Mouse (Mus musculus) thymus, adult 2 months (tissue): ENCODE data around the gene Abca6.

ENCODE experiments used
- CTCF ChIP-seq: fragments of 200-500 bp; IDR thresholded peaks from 2 replicates; pipeline ENCODE4 v1.5.1; 2012; ENCODE audit warnings: mild to moderate bottlenecking, control low read depth, low read length, moderate library complexity, borderline replicate concordance; ENCODE audit not compliant: control insufficient read depth, poor library complexity, insufficient read depth; ENCODE audit errors: extremely low read depth
- POLR2A ChIP-seq: fragments of 200-500 bp; IDR thresholded peaks from 2 replicates; pipeline ENCODE4 v1.6.1; 2012; ENCODE audit warnings: mild to moderate bottlenecking, low read length, control low read depth, moderate library complexity; ENCODE audit not compliant: control insufficient read depth, poor library complexity, insufficient read depth; ENCODE audit errors: extremely low read depth

GRCm38 (mm10) chr11:110157059-110157458 is 94.5 kb downstream of the Abca6 start:
- TF ChIP-seq CTCF, result no peak
- no peak for TF ChIP-seq POLR2A
